Mouse (Mus musculus): ENCODE data around the gene P3h3. TPM values are rescaled to one million over a fixed set of nuclear protein-coding genes. Genes with fewer than 3 reads are reported as not detected.
"Not testable (repeated sequence)": the region's sequence is repeated elsewhere in the genome, so short reads cannot be mapped to it uniquely, and the experiment has no call there.

P3h3 gene
- polyA plus RNA-seq, 1 experiment from 2014 or later, result 16.4 TPM

DNA sequence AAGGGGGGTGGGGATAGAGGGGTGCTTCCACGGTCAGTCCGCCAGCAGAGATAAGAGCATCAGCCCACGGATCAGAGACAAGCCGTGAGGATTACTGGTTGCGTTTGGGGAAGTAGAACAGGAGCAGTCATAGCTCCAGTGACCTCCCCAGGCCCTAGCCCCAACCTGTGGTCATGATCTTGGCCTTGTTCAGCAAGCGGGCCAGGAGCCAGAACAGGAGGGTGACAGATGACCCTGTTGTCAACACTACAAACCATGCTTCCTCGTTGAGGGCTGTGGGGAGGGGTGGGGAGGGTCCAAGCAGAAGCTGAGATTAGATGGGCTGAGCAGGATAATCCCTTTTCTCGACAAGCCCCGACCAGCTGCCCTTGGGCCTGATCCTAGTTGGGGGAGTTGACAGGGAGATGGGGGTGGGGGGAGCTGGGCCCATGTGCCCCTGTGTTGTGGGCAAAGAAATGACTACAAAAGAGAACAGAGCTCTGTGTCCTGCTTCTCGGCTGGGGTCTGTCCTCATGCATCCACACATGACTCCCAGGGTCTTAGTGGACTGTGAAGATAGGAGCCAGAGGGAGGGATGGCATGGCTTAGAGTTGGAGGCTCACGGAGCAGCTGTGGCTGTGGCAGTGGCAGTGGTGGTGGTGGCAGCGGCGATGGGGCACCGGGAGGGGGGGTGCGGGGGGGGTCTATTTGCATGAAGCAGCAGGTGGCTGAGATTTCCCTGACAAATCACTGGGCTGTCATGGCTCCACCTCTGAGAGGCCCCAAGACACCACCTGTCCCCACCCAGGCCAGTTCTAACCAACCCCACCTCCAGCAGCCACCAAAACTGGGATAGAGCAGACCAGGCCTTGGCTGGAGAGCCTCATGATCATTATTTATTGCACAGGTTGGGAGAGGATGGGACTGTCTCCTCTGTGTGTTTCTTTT is 17.0 kb downstream of the P3h3 start, which contains the start of gene Gnb3:
Gene Gnb3, minus strand, starts transcription at position 35 of the 927 bp plus-strand sequence.
- Histone ChIP-seq H3K9ac (peak within 1 kb of the TSS; percentile 58), H3K9me3 (no peaks in the 10 kb centered on the region), H3K27me3 (no peaks in the 10 kb centered on the region), H3K4me2 (no peak within 1 kb of the TSS), H3K4me3 (no peak within 1 kb of the TSS), H3K36me3 (peaks cover 23% of the 10 kb centered on the region), H3K27ac (no peak within 1 kb of the TSS), H3K4me1 (replicated peaks) (peaks cover 15% of the 10 kb centered on the region)
- 37% methylated on average over 15 of the region's 15 CpGs for WGBS
- ATAC-seq (ENCODE audit: low FRiP score), result peak; percentile 47; the same call in 1 of the 2 replicates

DNA sequence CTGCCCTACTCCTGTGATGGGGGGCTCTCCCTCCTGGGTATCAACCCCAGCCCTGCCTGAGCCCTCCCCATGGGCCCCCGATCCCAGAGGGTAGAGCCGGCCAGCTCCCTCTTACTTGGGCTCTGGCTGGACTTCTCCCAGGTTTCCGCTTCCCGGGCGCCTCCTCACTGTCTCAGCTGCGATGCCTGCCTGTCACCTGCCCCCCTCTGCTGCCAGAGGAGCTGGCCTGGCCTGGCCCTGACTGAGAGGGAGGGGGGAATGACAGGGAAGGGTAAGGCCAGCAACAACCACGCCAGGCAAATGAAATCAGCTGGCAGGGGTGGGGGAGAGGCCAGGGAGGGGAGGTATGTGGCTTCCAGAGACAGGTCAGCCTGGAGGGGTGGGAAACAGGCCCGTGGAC is 17.7 kb downstream of the P3h3 start:
- Histone ChIP-seq H3K4me2 (no peak overlapping the region), H3K27me3 (no peaks in the 10 kb centered on the region), H3K4me1 (replicated peaks) (peaks cover 17% of the 10 kb centered on the region), H3K36me3 (peaks cover 16% of the 10 kb centered on the region), H3K4me3 (no peak overlapping the region), H3K27ac (no peak overlapping the region), H3K9me3 (no peaks in the 10 kb centered on the region), H3K9ac (peak overlapping the region; percentile 58)
- 0 out of 2 replicates have a peak, but pooled peaks have one; percentile 6 for ATAC-seq (ENCODE audit: low FRiP score)
- 9% methylated on average over 8 of the region's 8 CpGs for WGBS

DNA sequence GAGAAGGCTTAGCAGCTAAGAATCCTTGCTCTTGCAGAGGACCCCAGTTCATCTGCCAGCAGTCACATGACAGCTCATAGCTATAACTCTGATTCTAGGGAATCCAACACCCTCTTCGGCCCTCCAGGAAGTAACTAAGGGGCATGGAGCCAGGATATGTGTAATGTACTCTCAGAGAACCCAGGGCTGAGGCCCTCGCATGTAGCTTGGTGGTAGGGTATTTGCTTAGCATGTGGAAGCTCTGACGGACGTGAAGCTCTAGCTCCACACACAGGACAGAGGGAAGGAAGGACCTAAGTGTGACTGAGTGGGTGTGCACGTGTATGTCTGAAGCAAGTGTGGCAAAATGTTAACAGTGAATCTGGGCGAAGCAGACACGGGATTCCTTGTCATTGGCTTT is 21.1 kb downstream of the P3h3 start:
- peaks cover 11% of the 10 kb centered on the region for H3K36me3 ChIP-seq

DNA sequence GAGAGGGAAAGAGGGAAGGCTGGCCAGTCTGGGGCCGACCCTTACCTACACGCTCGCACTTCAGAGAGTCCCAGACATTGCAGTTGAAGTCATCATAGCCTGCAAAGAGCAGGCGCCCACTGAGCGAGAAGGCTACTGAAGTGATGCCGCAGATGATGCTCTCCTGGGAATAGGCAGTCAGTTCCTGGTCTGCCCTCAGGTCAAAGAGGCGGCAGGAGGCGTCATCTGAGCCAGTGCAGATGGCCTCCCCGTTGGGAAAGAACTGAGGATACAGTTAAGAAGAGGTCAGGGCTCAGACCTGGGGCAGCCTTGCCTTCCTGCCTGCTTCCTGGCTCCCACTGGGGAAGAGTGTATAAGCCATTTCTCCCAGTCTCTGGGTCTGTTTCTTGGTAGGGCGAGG is 22.0 kb downstream of the P3h3 start:
- peaks cover 26% of the 10 kb centered on the region for H3K4me1 ChIP-seq (replicated peaks)
- no peak overlapping the region for H3K27ac ChIP-seq
- WGBS, result 61% methylated on average over 10 of the region's 10 CpGs
- peaks cover 8% of the 10 kb centered on the region; the same call in 1 of the 2 replicates for H3K36me3 ChIP-seq
- no peak for ATAC-seq (ENCODE audit: low FRiP score)
- H3K9ac ChIP-seq, result peak overlapping the region; percentile 35; the same call in 1 of the 2 replicates
- no peak overlapping the region for H3K4me2 ChIP-seq
- H3K27me3 ChIP-seq, result no peaks in the 10 kb centered on the region
- no peaks in the 10 kb centered on the region for H3K9me3 ChIP-seq
- H3K4me3 ChIP-seq, result no peak overlapping the region

More for the DNA sequence above, 21.1 kb downstream of the P3h3 start:
- Histone ChIP-seq H3K9ac (0 out of 2 replicates have a peak overlapping the region, but pooled peaks have one; percentile 8), H3K4me3 (no peak overlapping the region), H3K27ac (no peak overlapping the region), H3K4me2 (no peak overlapping the region), H3K27me3 (no peaks in the 10 kb centered on the region), H3K9me3 (no peaks in the 10 kb centered on the region), H3K4me1 (replicated peaks) (peaks cover 20% of the 10 kb centered on the region)
- WGBS, result 86% methylated on average over 7 of the region's 7 CpGs
- ATAC-seq (ENCODE audit: low FRiP score), result no peak

DNA sequence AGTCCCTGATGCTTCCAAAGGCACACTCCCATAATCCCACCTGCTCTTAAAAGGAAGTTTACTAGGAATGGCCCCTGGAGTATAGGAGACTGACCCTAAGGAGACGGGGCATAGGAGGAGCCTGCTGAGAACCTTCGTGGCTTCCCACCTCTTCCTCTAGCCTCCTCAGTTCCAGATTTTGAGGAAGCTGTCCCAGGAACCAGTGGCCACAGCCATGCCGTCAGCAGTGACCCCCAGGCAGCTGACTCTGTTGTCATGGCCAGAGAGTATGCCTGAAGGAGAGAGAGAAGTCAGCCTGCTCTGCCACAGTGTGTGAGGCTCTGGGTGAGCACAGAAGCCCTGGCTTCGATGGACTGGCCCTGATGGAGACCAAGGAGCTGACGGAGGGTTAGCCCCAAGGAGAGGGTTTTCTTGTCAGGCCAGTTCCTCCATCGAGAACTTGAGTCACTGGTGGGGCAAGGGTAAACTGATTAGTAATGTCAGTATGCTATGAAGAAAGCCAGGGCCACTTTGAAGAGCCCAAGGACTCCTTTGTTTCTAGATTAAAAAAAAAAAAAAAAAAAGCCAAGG is 23.0 kb downstream of the P3h3 start:
- Histone ChIP-seq H3K27me3 (no peaks in the 10 kb centered on the region), H3K4me3 (no peak overlapping the region), H3K9ac (peak overlapping the region; percentile 43; the same call in 1 of the 2 replicates), H3K4me1 (replicated peaks) (peaks cover 21% of the 10 kb centered on the region), H3K36me3 (peaks cover 8% of the 10 kb centered on the region; the same call in 1 of the 2 replicates), H3K4me2 (no peak overlapping the region), H3K27ac (no peak overlapping the region), H3K9me3 (no peaks in the 10 kb centered on the region)
- WGBS, result 89% methylated on average over 6 of the region's 6 CpGs
- no peak for ATAC-seq (ENCODE audit: low FRiP score)

DNA sequence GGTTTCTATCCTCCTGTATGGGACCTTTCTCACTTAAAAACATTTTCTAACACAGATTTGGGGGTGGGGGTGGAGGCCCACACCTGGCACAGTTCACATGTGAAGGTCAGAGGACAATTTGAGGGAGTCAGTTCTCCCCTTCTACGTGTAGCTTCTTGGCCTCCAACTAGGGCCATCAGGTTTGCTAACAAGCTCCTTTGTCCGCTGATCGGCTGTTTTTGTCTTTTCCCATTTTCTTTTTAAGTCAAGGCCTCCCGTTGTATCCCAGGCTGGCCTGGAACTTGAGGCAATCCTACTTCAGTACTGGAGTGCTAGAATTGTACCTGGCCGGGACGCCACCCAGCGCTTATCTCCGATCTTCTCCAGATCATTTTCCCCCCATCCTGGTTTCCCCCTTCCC is 25.9 kb downstream of the P3h3 start:
- ATAC-seq (ENCODE audit: low FRiP score), result no peak
- no peaks in the 10 kb centered on the region for H3K27me3 ChIP-seq
- peaks cover 32% of the 10 kb centered on the region for H3K4me1 ChIP-seq (replicated peaks)
- no peak overlapping the region for H3K4me3 ChIP-seq
- H3K36me3 ChIP-seq, result peaks cover 8% of the 10 kb centered on the region; the same call in 1 of the 2 replicates
- H3K4me2 ChIP-seq, result peak overlapping the region; percentile 64; the same call in 1 of the 2 replicates
- no peak overlapping the region for H3K27ac ChIP-seq
- no peaks in the 10 kb centered on the region for H3K9me3 ChIP-seq
- 94% methylated on average over 8 of the region's 8 CpGs for WGBS
- H3K9ac ChIP-seq, result peak overlapping the region; percentile 9; the same call in 1 of the 2 replicates

DNA sequence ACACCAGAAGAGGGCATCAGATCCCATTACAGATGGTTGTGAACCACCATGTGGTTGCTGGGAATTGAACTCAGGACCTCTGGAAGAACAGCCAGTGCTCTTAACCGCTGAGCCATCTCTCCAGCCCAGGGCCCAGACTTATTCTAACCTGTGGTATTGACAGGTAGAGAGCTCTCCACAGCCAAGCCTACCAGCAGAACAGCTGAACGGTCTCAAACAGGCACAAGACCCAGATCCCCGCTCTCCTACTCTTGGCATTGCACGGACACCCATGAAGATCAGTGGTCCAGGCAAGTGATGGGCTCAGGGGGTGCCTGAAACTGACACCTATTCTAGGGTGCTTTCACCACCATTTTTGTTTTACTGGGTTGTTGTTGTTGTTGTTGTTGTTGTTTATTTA is 26.4 kb downstream of the P3h3 start:
- WGBS, result 98% methylated on average over 4 of the region's 4 CpGs
- ATAC-seq (ENCODE audit: low FRiP score), result not testable (repeated sequence)

DNA sequence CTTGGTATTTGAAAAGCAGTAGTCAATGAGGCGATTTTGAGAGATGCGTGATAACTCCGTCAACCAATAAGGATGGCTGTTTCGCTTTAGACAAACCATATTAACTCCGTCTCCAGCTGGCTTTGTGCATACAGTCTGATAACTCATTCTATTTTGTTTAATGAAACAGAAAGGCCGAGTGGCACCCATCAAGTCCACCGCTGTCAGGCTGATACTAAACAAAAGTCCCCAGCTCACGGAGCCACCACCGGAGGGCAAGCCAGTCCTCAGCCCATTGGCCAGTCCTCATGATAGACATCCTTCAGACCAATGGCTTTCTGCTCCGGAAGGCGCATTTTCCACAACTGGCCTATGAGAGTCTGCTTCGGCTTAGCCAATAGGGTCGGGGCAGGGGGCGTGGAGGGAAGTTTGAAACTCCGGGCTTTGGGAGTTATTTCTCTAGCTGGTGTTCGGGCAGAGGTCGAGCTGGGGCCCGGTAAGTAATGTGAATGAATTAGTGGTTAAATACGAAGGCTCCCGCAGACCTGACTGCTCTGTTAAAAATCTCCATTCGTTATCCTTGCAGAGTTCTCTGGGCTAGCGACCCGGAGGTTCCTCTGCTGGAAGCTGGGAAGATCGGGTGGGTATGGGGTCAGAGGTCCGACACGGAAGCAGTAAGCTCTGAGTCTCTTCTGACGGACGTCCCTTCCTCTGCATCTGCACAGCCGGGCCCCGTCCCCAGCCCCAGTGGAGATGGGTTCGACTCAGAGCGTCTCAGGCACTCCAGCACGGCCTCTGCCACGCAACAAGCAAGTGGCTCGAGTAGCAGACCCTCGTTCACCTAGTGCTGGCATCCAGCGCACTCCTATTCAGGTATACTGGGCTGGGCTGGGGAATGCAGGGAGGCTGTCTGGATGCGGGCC is 27.5 kb downstream of the P3h3 start:
- Histone ChIP-seq H3K9ac (peak overlapping the region; percentile 71), H3K9me3 (no peaks in the 10 kb centered on the region), H3K27me3 (no peaks in the 10 kb centered on the region), H3K4me2 (peak overlapping the region; percentile 64), H3K27ac (peak overlapping the region; percentile 89), H3K36me3 (peaks cover 21% of the 10 kb centered on the region), H3K4me3 (peak overlapping the region; percentile 65), H3K4me1 (replicated peaks) (peaks cover 28% of the 10 kb centered on the region)
- under 1% methylated on average over 38 of the region's 38 CpGs for WGBS
- peak; percentile 87 for ATAC-seq (ENCODE audit: low FRiP score)

More for the DNA sequence above, 26.4 kb downstream of the P3h3 start:
- not testable (repeated sequence) for H3K27ac ChIP-seq, H3K9me3 ChIP-seq, H3K36me3 ChIP-seq, H3K27me3 ChIP-seq, H3K9ac ChIP-seq
- Histone ChIP-seq H3K4me2 (peak overlapping the region; percentile 64), H3K4me1 (replicated peaks) (peaks cover 32% of the 10 kb centered on the region), H3K4me3 (peak overlapping the region; percentile 65; the same call in 1 of the 2 replicates)

DNA sequence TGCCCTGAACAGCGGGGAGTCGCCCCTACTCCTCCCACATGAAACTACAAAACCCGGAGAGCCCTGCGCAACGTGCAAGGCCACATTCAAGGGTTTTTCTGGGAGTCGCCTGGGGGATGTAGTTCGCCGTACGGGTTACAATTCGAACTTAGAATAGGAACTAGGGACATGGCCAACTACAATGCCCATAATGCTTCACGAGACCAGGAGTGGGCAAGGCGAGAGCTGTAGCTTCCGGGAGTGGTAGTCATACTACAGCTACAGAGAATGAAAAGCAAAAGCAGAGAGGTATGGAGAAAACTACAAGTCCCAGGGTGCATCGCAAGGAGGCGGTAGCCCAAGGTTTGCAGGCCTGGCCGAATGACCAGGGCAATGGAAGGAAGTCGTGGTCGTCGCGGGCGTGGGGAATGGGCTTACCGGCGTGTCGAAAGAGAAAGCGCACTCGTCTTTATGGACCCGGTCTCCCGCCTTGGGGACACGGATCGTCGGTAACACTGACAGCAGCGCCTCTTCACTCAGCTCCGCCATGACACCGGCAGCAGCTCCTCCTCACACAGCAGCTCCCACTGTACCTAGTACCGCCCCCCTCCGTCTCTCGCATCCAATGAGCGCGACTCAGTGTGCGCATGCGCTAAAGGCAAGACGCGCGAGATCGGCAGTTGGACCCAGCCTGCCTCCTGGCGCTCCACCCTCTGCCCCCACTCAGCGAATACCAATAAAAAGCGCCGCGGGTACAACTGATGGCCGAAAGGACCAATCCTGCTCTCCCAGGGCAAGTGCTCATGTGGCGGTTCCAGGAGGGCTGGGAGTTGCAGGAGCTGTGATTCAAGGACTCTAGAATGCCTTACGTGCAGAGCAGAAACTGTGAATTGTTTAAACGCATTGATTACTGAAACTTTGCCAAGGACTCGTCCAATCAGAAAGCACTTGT is 28.4 kb downstream of the P3h3 start, which contains the start of the genes Usp5 and Cdca3:
Gene Usp5, minus strand, starts transcription at position 617 of the 931 bp plus-strand sequence.
Gene Cdca3, plus strand, starts transcription at position 680 of the 931 bp plus-strand sequence.
- Histone ChIP-seq H3K27me3 (no peaks in the 10 kb centered on the region), H3K4me3 (peak within 1 kb of the TSS; percentile 65), H3K4me2 (peak within 1 kb of the TSS; percentile 95), H3K27ac (peak within 1 kb of the TSS; percentile 89), H3K9me3 (no peaks in the 10 kb centered on the region), H3K36me3 (peaks cover 30% of the 10 kb centered on the region), H3K9ac (peak within 1 kb of the TSS; percentile 80), H3K4me1 (replicated peaks) (peaks cover 28% of the 10 kb centered on the region)
- peak; percentile 96 for ATAC-seq (ENCODE audit: low FRiP score)
- WGBS, result under 1% methylated on average over 55 of the region's 55 CpGs

DNA sequence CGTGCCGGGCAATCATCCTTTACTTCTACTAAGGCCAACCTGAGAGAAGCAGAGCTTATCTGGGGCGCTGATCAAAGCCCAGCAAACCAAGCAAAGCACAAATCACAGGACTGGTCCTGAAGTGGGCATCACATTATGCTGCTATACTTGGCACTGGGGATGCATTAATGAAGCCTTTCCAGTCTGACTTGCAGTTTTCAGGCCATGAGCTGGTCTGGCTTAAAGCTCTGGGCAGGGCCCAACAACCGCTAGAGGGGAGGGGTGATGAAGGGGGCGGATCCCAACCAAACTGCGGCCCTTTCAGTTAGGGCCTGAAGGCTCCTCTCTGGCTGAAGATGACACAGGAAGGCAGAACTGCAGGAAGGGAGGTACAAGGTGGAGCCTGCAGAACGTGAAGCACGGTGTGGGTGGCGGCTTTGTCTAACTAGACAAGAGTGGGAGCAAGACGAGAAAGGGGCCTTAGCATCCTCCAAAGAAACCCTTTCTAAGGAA is 29.4 kb downstream of the P3h3 start:
- Histone ChIP-seq H3K4me3 (peak overlapping the region; percentile 65), H3K27me3 (no peaks in the 10 kb centered on the region), H3K9ac (peak overlapping the region; percentile 80), H3K4me2 (peak overlapping the region; percentile 95), H3K27ac (peak overlapping the region; percentile 89), H3K36me3 (peaks cover 40% of the 10 kb centered on the region), H3K9me3 (no peaks in the 10 kb centered on the region), H3K4me1 (replicated peaks) (peaks cover 28% of the 10 kb centered on the region)
- ATAC-seq (ENCODE audit: low FRiP score), result no peak
- WGBS, result 25% methylated on average over 10 of the region's 10 CpGs
